Mouse (Mus musculus): ENCODE data around the gene Gas6. TPM values are rescaled to one million over a fixed set of nuclear protein-coding genes. Genes with fewer than 3 reads are reported as not detected.

The Gas6 gene
- polyA plus RNA-seq, 1 experiment = 106 TPM

- no peak for TF ChIP-seq CTCF (IDR thresholded peaks at IDR 0.05; ENCODE audit: extremely low read depth, insufficient read depth, low read length)
- no peak for TF ChIP-seq POLR2A (IDR thresholded peaks at IDR 0.05; ENCODE audit: extremely low read depth, insufficient read depth, low read length)
- H3K27ac ChIP-seq (ENCODE audit: insufficient read depth, low read length) = no peak overlapping the region
- H3K4me1 ChIP-seq (ENCODE audit: control insufficient read depth, insufficient read depth, low read length) = no peaks in the 10 kb centered on the region
- H3K4me3 ChIP-seq (ENCODE audit: insufficient read depth, low read length) = no peak overlapping the region
Observed at GRCm38 (mm10) chr8:13512016-13512415, 17.7 kb upstream of the Gas6 start.

DNA sequence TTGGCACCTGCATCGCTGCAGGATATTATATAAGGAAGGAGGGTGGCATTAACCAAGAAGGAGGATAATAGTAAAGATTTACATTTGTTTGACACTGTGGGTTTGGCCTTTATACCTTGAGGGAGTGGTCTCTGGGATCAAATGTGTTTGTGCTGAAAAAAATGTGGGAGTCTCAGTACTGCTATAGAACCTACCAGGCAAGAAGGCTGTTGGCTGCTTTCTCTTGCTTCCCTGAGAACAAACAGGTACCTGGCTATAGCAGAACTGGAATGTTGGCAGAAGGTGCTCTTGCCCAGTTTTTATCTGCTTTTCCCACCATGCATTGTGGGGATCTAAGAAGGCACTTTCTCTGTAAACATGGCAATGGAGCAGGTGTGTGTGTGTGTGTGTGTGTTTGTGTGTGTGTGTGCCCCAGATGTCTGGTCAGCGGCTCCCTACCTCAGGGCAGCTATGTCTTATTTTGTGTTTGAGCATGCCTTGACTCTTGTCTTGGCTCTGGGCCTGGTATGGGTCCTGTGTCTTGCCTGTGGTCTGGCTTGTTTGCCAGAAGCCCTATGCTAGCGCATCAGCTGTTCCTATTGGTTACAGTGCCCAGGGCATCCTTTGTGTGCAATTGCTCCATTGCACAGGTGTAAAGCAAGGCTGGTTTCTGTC lies 13.1 kb upstream of the Gas6 start:
- TF ChIP-seq POLR2A (IDR thresholded peaks at IDR 0.05; ENCODE audit: extremely low read depth, insufficient read depth, low read length) (no peak), CTCF (IDR thresholded peaks at IDR 0.05; ENCODE audit: extremely low read depth, insufficient read depth, low read length) (no peak)
- no peak overlapping the region for H3K4me3 ChIP-seq (ENCODE audit: insufficient read depth, low read length)
- no peaks in the 10 kb centered on the region for H3K4me1 ChIP-seq (ENCODE audit: control insufficient read depth, insufficient read depth, low read length)
- no peak overlapping the region for H3K27ac ChIP-seq (ENCODE audit: insufficient read depth, low read length)

- H3K4me3 ChIP-seq (ENCODE audit: insufficient read depth, low read length) = no peak overlapping the region
- TF ChIP-seq CTCF (IDR thresholded peaks at IDR 0.05; ENCODE audit: extremely low read depth, insufficient read depth, low read length) = no peak
- TF ChIP-seq POLR2A (IDR thresholded peaks at IDR 0.05; ENCODE audit: extremely low read depth, insufficient read depth, low read length) = no peak
- H3K27ac ChIP-seq (ENCODE audit: insufficient read depth, low read length) = no peak overlapping the region
- no peaks in the 10 kb centered on the region for H3K4me1 ChIP-seq (ENCODE audit: control insufficient read depth, insufficient read depth, low read length)
Observed at GRCm38 (mm10) chr8:13506849-13507248, 12.6 kb upstream of the Gas6 start.

DNA sequence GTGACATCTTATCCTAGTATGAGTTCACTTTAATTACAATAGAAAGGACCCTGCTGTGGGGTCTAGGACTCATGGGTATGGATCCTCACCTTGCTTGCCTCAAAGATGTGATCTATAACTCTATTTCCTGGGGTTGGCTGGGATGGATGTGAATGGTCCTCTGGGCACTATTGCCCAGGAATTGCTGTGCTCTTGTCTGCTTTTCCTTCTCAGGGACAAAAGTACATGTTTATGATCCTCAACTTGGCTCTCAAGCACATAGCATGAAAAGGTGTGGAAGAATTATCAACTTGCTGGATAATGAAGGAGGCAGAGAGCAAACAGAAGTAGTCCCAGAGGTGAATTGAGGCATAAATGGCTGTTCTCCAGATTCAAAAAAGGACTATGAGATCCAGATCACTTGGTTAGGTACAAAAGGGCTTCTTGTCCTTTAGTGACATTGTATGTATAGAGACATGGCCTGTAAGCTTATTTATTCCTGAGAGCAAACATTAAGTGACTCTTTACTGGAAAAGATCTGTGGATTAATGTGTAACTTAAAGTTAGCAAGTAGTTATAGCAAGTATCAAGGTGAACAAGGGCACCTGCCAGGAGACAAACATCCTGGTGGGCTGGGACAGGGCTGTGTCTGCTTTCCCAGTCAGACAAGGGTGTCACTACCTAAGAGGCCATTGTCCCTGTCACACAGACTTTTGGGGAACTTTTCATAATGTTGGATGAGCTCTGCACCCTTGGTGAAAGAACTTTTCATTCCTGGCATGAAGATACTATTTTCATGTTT lies 10.8 kb upstream of the Gas6 start:
- TF ChIP-seq CTCF (IDR thresholded peaks at IDR 0.05; ENCODE audit: extremely low read depth, insufficient read depth, low read length) = no peak
- no peak for TF ChIP-seq POLR2A (IDR thresholded peaks at IDR 0.05; ENCODE audit: extremely low read depth, insufficient read depth, low read length)
- H3K27ac ChIP-seq (ENCODE audit: insufficient read depth, low read length) = no peak overlapping the region
- no peak overlapping the region for H3K4me3 ChIP-seq (ENCODE audit: insufficient read depth, low read length)
- H3K4me1 ChIP-seq (ENCODE audit: control insufficient read depth, insufficient read depth, low read length) = no peaks in the 10 kb centered on the region

GRCm38 (mm10) chr8:13503936-13504606 lies 9.8 kb upstream of the Gas6 start:
- TF ChIP-seq POLR2A (IDR thresholded peaks at IDR 0.05; ENCODE audit: extremely low read depth, insufficient read depth, low read length) = no peak
- no peak for TF ChIP-seq CTCF (IDR thresholded peaks at IDR 0.05; ENCODE audit: extremely low read depth, insufficient read depth, low read length)
- H3K27ac ChIP-seq (ENCODE audit: insufficient read depth, low read length) = no peak overlapping the region
- H3K4me1 ChIP-seq (ENCODE audit: control insufficient read depth, insufficient read depth, low read length) = no peaks in the 10 kb centered on the region
- no peak overlapping the region for H3K4me3 ChIP-seq (ENCODE audit: insufficient read depth, low read length)

DNA sequence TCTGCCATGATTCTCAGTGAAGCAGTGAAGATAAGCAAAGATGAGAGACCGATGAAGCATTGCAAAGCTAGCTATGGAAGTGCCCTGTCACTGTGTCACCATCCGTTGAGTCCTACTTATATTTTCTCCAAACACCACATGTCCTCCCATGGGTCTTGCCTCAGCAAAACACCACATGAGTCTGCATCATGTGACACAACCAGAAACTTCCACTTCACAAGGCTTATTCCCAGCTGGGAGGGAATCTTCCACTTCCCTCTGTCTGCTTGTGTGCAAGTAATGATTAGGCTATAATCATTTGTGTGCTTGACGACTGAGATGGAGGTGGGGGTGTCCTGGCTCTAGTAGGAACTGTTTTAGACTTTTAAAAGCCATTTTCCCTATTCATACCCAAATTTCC lies 6.9 kb upstream of the Gas6 start:
- Histone ChIP-seq H3K4me1 (ENCODE audit: control insufficient read depth, insufficient read depth, low read length) (no peaks in the 10 kb centered on the region), H3K4me3 (ENCODE audit: insufficient read depth, low read length) (no peak overlapping the region), H3K27ac (ENCODE audit: insufficient read depth, low read length) (no peak overlapping the region)
- no peak for TF ChIP-seq CTCF (IDR thresholded peaks at IDR 0.05; ENCODE audit: extremely low read depth, insufficient read depth, low read length)
- no peak for TF ChIP-seq POLR2A (IDR thresholded peaks at IDR 0.05; ENCODE audit: extremely low read depth, insufficient read depth, low read length)

GRCm38 (mm10) chr8:13493011-13493410 lies 1.3 kb downstream of the Gas6 start:
- TF ChIP-seq POLR2A (IDR thresholded peaks at IDR 0.05; ENCODE audit: extremely low read depth, insufficient read depth, low read length) (no peak), CTCF (IDR thresholded peaks at IDR 0.05; ENCODE audit: extremely low read depth, insufficient read depth, low read length) (no peak)
- Histone ChIP-seq H3K4me1 (ENCODE audit: control insufficient read depth, insufficient read depth, low read length) (peaks cover 4% of the 10 kb centered on the region; the same call in 1 of the 2 replicates), H3K4me3 (ENCODE audit: insufficient read depth, low read length) (peak overlapping the region; percentile 95; the same call in 1 of the 2 replicates), H3K27ac (ENCODE audit: insufficient read depth, low read length) (no peak overlapping the region)

- peak overlapping the region; percentile 95; the same call in 1 of the 2 replicates for H3K4me3 ChIP-seq (ENCODE audit: insufficient read depth, low read length)
Observed at GRCm38 (mm10) chr8:13492198-13492995, 1.9 kb downstream of the Gas6 start.

GRCm38 (mm10) chr8:13491491-13492010 lies 2.7 kb downstream of the Gas6 start:
- peaks cover 4% of the 10 kb centered on the region; the same call in 1 of the 2 replicates for H3K4me1 ChIP-seq (ENCODE audit: control insufficient read depth, insufficient read depth, low read length)
- no peak overlapping the region for H3K27ac ChIP-seq (ENCODE audit: insufficient read depth, low read length)
- H3K4me3 ChIP-seq (ENCODE audit: insufficient read depth, low read length) = no peak overlapping the region
- no peak for TF ChIP-seq POLR2A (IDR thresholded peaks at IDR 0.05; ENCODE audit: extremely low read depth, insufficient read depth, low read length)
- TF ChIP-seq CTCF (IDR thresholded peaks at IDR 0.05; ENCODE audit: extremely low read depth, insufficient read depth, low read length) = no peak

More at GRCm38 (mm10) chr8:13492198-13492995, 1.9 kb downstream of the Gas6 start:
- Histone ChIP-seq H3K4me1 (ENCODE audit: control insufficient read depth, insufficient read depth, low read length) (peaks cover 4% of the 10 kb centered on the region; the same call in 1 of the 2 replicates), H3K27ac (ENCODE audit: insufficient read depth, low read length) (no peak overlapping the region)
- TF ChIP-seq POLR2A (IDR thresholded peaks at IDR 0.05; ENCODE audit: extremely low read depth, insufficient read depth, low read length) = no peak
- TF ChIP-seq CTCF (IDR thresholded peaks at IDR 0.05; ENCODE audit: extremely low read depth, insufficient read depth, low read length) = no peak
